Mouse (Mus musculus) ES-E14 (cell line): ENCODE results near the gene Mcts2. TPM values are rescaled to one million over a fixed set of nuclear protein-coding genes. Genes with fewer than 3 reads are reported as not detected.

Source experiments
- DNase-seq: peaks from one replicate; pipeline ENCODE4 v3.0.0-alpha.2; 2013; ENCODE audit warnings: low read depth, low spot score
- H3K27ac ChIP-seq: 2 replicates; pipeline ENCODE4 v1.5.1; 2012; ENCODE audit warnings: low read depth, mild to moderate bottlenecking, low read length, moderate library complexity, mixed read lengths; ENCODE audit not compliant: poor library complexity, insufficient read depth, severe bottlenecking
- H3K36me3 ChIP-seq: 2 replicates; pipeline ENCODE4 v1.6.1; 2012; ENCODE audit warnings: mild to moderate bottlenecking, low read length, moderate library complexity, mixed read lengths; ENCODE audit not compliant: control insufficient read depth, poor library complexity, insufficient read depth, severe bottlenecking
- H3K4me1 ChIP-seq, 2 experiments: fragments of 150-350 bp in 1 of 2; sonication (generic) in 1 of 2; 2 replicates each; pipeline ENCODE4 v1.6.1; 2012; ENCODE audit warnings: low read length in 2 of 2, mild to moderate bottlenecking in 1 of 2, mixed read lengths in 1 of 2; ENCODE audit not compliant: control insufficient read depth in 2 of 2, insufficient read depth in 2 of 2, poor library complexity in 1 of 2
- H3K4me3 ChIP-seq, 2 experiments: fragments of 150-350 bp in 1 of 2; sonication (generic) in 1 of 2; 2 replicates each; pipeline ENCODE4 v1.5.1; 2012; ENCODE audit warnings: low read length in 2 of 2, low read depth in 1 of 2, mild to moderate bottlenecking in 1 of 2, mixed read lengths in 1 of 2; ENCODE audit not compliant: insufficient read depth in 1 of 2, poor library complexity in 1 of 2, severe bottlenecking in 1 of 2
- H3K9ac ChIP-seq: 2 replicates; pipeline ENCODE4 v1.6.1; 2012; ENCODE audit warnings: low read depth, mild to moderate bottlenecking, low read length, mixed read lengths; ENCODE audit not compliant: poor library complexity, insufficient read depth, severe bottlenecking
- H3K9me3 ChIP-seq: fragments of 150-350 bp; sonication (generic); 2 replicates; pipeline ENCODE4 v1.6.1; 2012; ENCODE audit warnings: low read depth, mild to moderate bottlenecking, low read length; ENCODE audit not compliant: control insufficient read depth, insufficient read depth
- CHD2 ChIP-seq: IDR thresholded peaks from 2 replicates; pipeline ENCODE4 v1.6.1; 2014; ENCODE audit warnings: mild to moderate bottlenecking, low read depth, low read length, inconsistent platforms
- HCFC1 ChIP-seq: IDR thresholded peaks from 2 replicates; pipeline ENCODE4 v1.6.1; 2012; ENCODE audit warnings: low read length, inconsistent platforms, borderline replicate concordance; ENCODE audit not compliant: insufficient read depth
- MAFK ChIP-seq: IDR thresholded peaks from 2 replicates; pipeline ENCODE4 v1.6.1; 2014; ENCODE audit warnings: mild to moderate bottlenecking, low read depth, low read length, inconsistent platforms; ENCODE audit not compliant: insufficient read depth
- ZC3H11A ChIP-seq: IDR thresholded peaks from 2 replicates; pipeline ENCODE4 v1.6.1; 2012; ENCODE audit warnings: low read depth, mild to moderate bottlenecking, inconsistent platforms, low read length, borderline replicate concordance
- ZNF384 ChIP-seq: IDR thresholded peaks from 2 replicates; pipeline ENCODE4 v1.6.1; 2012; ENCODE audit warnings: low read depth, low read length, inconsistent platforms
- in situ Hi-C, 2 experiments: fragments of 600-800 bp; cut with MboI; formaldehyde crosslinking; loops; one replicate each; pipeline ENCODE4 v1.15.1; 2025; ENCODE audit warnings: low sequenced_read_pairs in 2 of 2, inconsistent platforms in 1 of 2; ENCODE audit not compliant: unreplicated experiment in 2 of 2
- total RNA-seq: library from RNA; depleted of rRNA; stranded (reverse); fragments of 300-350 nt; gene quantifications from 2 replicates; pipeline ENCODE4 v1.2.3, GENCODE M21; 2012

The Mcts2 gene
- total RNA-seq, 1 experiment, result 87.4 TPM

GRCm38 (mm10) chr2:152672166-152672565, 14.7 kb upstream of the Mcts2 start:
- no peaks in the 10 kb centered on the region for H3K9me3 ChIP-seq
- DNase-seq, result no peak
- peak overlapping the region; percentile 3; the same call in 1 of the 2 replicates for H3K9ac ChIP-seq
- no peak overlapping the region for H3K27ac ChIP-seq
- peaks cover 34% of the 10 kb centered on the region for H3K36me3 ChIP-seq
- no peak for TF ChIP-seq MAFK
- no peak for TF ChIP-seq HCFC1
- no peak for TF ChIP-seq ZNF384
- TF ChIP-seq CHD2, result no peak
- no peak for TF ChIP-seq ZC3H11A
- in situ Hi-C loops, result no loop called here
- H3K4me1 ChIP-seq, result peaks cover 2 to 26% of the 10 kb centered on the region in 2 experiments; a peak in 2 of 4 replicates
- H3K4me3 ChIP-seq, result no peak overlapping the region

GRCm38 (mm10) chr2:152674148-152674547, 12.7 kb upstream of the Mcts2 start:
- TF ChIP-seq CHD2, result no peak
- no peak for TF ChIP-seq ZNF384
- no peak for TF ChIP-seq HCFC1
- TF ChIP-seq ZC3H11A, result no peak
- TF ChIP-seq MAFK, result no peak
- no peaks in the 10 kb centered on the region for H3K9me3 ChIP-seq
- H3K9ac ChIP-seq, result no peak overlapping the region
- in situ Hi-C loops, result no loop called here
- H3K4me3 ChIP-seq, result no peak overlapping the region
- DNase-seq, result no peak
- no peak overlapping the region for H3K27ac ChIP-seq
- H3K4me1 ChIP-seq, result peaks cover 2 to 26% of the 10 kb centered on the region in 2 experiments; a peak in 2 of 4 replicates
- peaks cover 41% of the 10 kb centered on the region for H3K36me3 ChIP-seq

DNA sequence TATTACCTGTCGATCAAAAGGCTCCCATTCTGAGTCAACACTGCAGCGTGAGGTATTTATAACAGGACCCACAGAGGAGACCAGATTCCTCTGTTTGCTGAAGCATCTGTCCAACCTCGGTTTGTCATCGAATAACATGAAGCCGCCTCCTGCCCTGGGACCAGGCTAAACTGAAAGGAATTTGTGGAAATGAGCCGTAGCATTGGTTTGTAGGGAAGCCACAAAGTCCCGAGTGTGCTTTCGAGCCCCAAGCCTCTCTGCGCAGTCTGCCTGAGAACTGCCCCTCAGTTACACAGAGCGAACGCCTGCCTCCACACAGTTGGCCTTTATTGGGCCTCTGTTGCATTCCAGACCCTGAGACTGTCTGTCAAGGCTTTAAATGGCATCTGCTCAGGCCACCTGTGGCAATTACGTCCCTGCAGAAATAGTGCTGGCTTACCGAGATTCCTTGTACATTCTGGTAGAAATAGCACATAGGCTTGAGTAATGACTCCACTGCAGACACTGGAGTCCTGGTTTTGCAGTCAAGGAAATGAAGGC, 11.5 kb upstream of the Mcts2 start:
- peaks cover under 1 to 24% of the 10 kb centered on the region in 2 experiments; a peak in 2 of 4 replicates for H3K4me1 ChIP-seq
- TF ChIP-seq CHD2 (no peak), ZNF384 (no peak), ZC3H11A (no peak), HCFC1 (no peak), MAFK (no peak)
- H3K9ac ChIP-seq, result no peak overlapping the region
- H3K4me3 ChIP-seq, result no peak overlapping the region
- in situ Hi-C loops, result no loop called here
- H3K9me3 ChIP-seq, result no peaks in the 10 kb centered on the region
- DNase-seq, result no peak
- H3K36me3 ChIP-seq, result peaks cover 53% of the 10 kb centered on the region
- H3K27ac ChIP-seq, result no peak overlapping the region

DNA sequence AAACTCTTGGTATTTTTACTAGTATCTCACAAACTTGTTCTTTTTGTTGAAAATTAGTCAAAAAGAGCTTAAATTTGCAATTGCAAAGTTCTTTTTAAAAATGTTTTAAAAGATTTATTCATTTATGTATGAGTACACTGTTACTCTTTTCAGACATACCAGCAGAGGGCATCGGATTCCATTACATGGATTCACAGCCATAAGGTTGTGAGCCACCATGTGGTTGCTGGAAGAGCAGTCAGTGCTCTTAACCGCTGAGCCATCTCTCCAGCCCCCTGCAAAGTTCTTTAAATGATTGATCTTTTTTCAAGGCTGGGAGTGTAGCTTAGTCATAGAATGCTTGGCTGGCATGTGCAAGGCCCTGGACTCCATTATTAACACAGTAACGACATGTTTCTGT, 8.5 kb upstream of the Mcts2 start:
- H3K9ac ChIP-seq, result no peak overlapping the region
- peaks cover 60% of the 10 kb centered on the region for H3K36me3 ChIP-seq
- H3K4me1 ChIP-seq, result peaks cover 0 to 2% of the 10 kb centered on the region in 2 experiments; a peak in 1 of 4 replicates
- no peak for DNase-seq
- no peak overlapping the region for H3K27ac ChIP-seq
- H3K9me3 ChIP-seq, result no peaks in the 10 kb centered on the region
- TF ChIP-seq HCFC1, result no peak
- no peak for TF ChIP-seq ZNF384
- TF ChIP-seq MAFK, result no peak
- no peak for TF ChIP-seq CHD2
- TF ChIP-seq ZC3H11A, result no peak
- H3K4me3 ChIP-seq, result no peak overlapping the region
- in situ Hi-C loops, result no loop called here

DNA sequence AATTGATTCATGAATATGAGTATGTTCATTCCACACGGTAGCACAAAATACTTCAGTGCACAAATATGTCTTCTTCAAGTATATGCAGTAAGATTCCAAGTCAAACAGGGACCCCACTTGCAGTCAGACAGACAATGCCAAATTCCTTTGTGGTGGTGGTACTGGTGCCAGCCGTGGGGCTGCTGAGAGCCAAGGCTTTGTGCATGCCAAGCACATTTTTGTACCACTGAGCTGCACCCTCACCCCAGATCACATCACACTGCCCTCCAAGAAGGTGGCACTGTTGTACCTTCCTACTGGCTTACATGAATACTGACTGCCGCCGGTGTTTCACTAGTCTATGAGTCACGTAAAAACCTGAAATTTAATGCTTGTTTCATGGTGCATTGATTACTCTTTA, 7.9 kb upstream of the Mcts2 start:
- H3K4me3 ChIP-seq, result no peak overlapping the region
- TF ChIP-seq ZNF384 (no peak), MAFK (no peak), CHD2 (no peak), ZC3H11A (no peak), HCFC1 (no peak)
- in situ Hi-C loops, result no loop called here
- H3K4me1 ChIP-seq, result peaks cover 0 to 2% of the 10 kb centered on the region in 2 experiments; a peak in 1 of 4 replicates
- H3K27ac ChIP-seq, result no peak overlapping the region
- no peak overlapping the region for H3K9ac ChIP-seq
- peaks cover 64% of the 10 kb centered on the region for H3K36me3 ChIP-seq
- no peaks in the 10 kb centered on the region for H3K9me3 ChIP-seq
- DNase-seq, result no peak
